Mouse (Mus musculus) ovary, adult 10 weeks (tissue): Measurements from ENCODE around the gene V1rd19. TPM values are rescaled to one million over a fixed set of nuclear protein-coding genes. Genes with fewer than 3 reads are reported as not detected.

Experiments
- polyA plus RNA-seq: library from polyadenylated mRNA; stranded (reverse); fragments of 350-450 nt; fragmentation: Illumina TruSeq; extraction: RNeasy Lipid Tissue Mini Kit (QIAGEN cat#74804); gene quantifications from one replicate; pipeline ENCODE4 v1.2.3, GENCODE M21; 2014

Gene V1rd19
- not detected for polyA plus RNA-seq

DNA sequence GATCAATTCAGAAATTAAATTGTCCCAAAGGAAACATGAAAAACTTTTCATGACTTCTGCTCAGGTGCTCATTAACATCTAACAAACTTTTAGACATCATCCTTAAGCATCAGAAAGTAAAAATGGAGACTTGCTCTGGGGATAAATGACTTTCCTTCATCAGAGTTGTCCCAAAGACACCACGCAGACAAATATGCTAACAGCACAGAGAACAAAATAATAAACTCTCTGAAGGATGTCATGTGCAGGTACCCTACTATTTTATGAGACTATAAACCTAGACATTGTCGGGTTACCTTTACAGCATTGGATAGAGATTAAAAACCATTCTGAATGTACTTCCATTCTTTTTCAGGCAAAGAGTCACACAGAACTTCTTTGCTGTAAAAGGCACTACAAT lies at the start of gene V1rd19:
Gene V1rd19 (plus strand): TSS at position 301 of the 400 bp plus-strand sequence.

DNA sequence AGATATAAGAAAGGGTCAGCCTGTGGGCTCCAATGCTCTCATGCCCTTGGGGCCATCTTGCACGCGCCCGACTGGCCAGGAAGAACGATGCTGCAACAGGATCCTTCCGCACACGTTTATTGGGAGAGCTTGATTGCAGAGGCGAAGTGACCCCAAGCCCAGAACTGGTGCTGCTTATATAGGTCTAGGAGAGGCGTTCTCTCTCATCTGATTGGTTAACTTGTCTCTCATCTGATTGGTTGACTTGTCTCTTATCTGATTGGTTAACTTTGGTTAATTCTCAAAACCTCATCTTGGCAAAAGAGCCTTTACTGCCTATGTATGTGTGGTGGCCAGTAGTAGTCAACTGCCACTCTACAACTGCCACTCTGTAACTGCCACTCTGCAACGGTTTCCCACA lies 27.2 kb upstream of the V1rd19 start, which contains the start of gene Vmn1r181:
Gene Vmn1r181 (plus strand): TSS at position 301 of the 400 bp plus-strand sequence.

DNA sequence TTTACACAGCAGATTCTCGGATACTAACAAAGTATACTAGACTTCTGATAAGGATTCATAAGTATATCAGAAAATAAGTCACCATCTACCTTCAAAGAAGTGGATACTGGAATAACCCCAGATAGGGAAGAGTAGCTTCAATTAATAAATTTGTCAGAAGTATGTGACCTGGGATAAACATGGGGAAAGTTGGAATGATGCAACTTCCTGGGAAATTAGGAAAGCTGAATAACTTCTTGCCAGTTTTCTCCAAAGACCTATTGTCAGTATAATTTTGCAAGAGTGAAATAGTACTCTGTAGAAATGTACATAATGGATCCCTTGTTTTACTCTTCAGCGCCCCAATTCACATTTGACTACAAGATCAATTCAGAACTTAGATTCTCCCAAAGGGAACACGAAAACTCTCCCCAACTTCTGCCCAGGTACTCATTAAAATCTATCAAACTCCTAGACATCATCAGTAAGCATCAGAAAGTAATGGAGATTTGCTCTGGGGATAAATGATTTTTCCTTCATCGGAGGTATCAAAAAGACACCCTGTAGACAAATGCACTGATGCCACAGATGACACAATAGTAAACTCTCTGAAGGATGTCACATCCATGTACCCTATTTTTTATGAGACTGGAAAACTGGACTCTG lies 51.3 kb downstream of the V1rd19 start, which contains the start of gene Vmn1r183:
Gene Vmn1r183 (plus strand): TSS at position 595 of the 645 bp plus-strand sequence.

Other genes with a start within 250 kb of the V1rd19 start
- gene Vmn1r174, start 249.4 kb upstream of the V1rd19 start, polyA plus RNA-seq = not detected
- gene Vmn1r175, start 191.0 kb upstream of the V1rd19 start, polyA plus RNA-seq = not detected
- not detected for gene Vmn1r176, start 164.3 kb upstream of the V1rd19 start, polyA plus RNA-seq
- not detected for gene Vmn1r177, start 135.2 kb upstream of the V1rd19 start, polyA plus RNA-seq
- gene Vmn1r178, start 109.7 kb upstream of the V1rd19 start, polyA plus RNA-seq = not detected
- gene Vmn1r179, start 74.7 kb upstream of the V1rd19 start, polyA plus RNA-seq = not detected
- not detected for gene Vmn1r180, start 51.1 kb upstream of the V1rd19 start, polyA plus RNA-seq
- not detected for gene Vmn1r181, start 27.1 kb upstream of the V1rd19 start, polyA plus RNA-seq
- not detected for gene Vmn1r183, start 51.6 kb downstream of the V1rd19 start, polyA plus RNA-seq
- 10.1 TPM for gene Zfp180, start 80.2 kb downstream of the V1rd19 start, polyA plus RNA-seq
- 1.4 TPM for gene Zfp112, start 110.6 kb downstream of the V1rd19 start, polyA plus RNA-seq
- gene Zfp235, start 132.5 kb downstream of the V1rd19 start, polyA plus RNA-seq = 4.8 TPM
- 2.3 TPM for gene Zfp114, start 173.4 kb downstream of the V1rd19 start, polyA plus RNA-seq
- 14.2 TPM for gene Zfp111, start 209.8 kb downstream of the V1rd19 start, polyA plus RNA-seq
- 5.6 TPM for gene Zfp109, start 235.9 kb downstream of the V1rd19 start, polyA plus RNA-seq